Mouse (Mus musculus): ENCODE data around the gene Sinhcaf. TPM values are rescaled to one million over a fixed set of nuclear protein-coding genes. Genes with fewer than 3 reads are reported as not detected.

Gene Sinhcaf
- 67.6 TPM for total RNA-seq (2023)

GRCm38 (mm10) chr6:148946409-148946742 is at the start of gene Sinhcaf:
Gene Sinhcaf, minus strand, starts transcription at chr6:148946467.

GRCm38 (mm10) chr6:148895773-148896506 is 50.3 kb downstream of the Sinhcaf start, which contains the start of gene Caprin2:
Gene Caprin2, minus strand, starts transcription at chr6:148896237.

Other genes with a start within 250 kb of the Sinhcaf start
- 47.9 TPM for gene Ipo8, start 115.0 kb downstream of the Sinhcaf start, total RNA-seq (2023)
- 14.8 TPM for gene Caprin2, start 50.2 kb downstream of the Sinhcaf start, total RNA-seq (2023)
- 2.7 TPM for gene Dennd5b, start 155.2 kb upstream of the Sinhcaf start, total RNA-seq (2023)
- gene Gm10203, start 183.7 kb upstream of the Sinhcaf start, total RNA-seq (2023), result not detected
- gene Etfbkmt, start 193.4 kb upstream of the Sinhcaf start, total RNA-seq (2023), result 22.3 TPM
- gene Amn1, start 242.2 kb upstream of the Sinhcaf start, total RNA-seq (2023), result 34.1 TPM

Measured in CD4-positive naive resting alpha-beta T cell, adult 57 days (primary cell).